Mouse (Mus musculus) hindbrain, embryonic 16.5 days (tissue): ENCODE measurements at regions not wholly inside any gene's neighbourhood (a gene's known extent, or its start where the extent isn't known, plus 50 kb on each side); places are given as distances from the start of the nearest gene placed in this dataset.

Experiments
- ATAC-seq: fragments of 200-750 bp; cut with Nextera tagmentation; 2 replicates; pipeline ENCODE4 v1.8.0; 2017; ENCODE audit warnings: moderate TSS enrichment, moderate library complexity
- H3K27ac ChIP-seq: fragments of 300-500 bp; sonication (generic); 2 replicates; pipeline ENCODE4 v1.5.1; 2014; ENCODE audit warnings: low read depth, mild to moderate bottlenecking, control low read depth, low read length, moderate library complexity
- H3K27me3 ChIP-seq: fragments of 300-500 bp; sonication (generic); replicated peaks from 2 replicates; pipeline ENCODE4 v1.6.1; 2014; ENCODE audit warnings: low read length; ENCODE audit not compliant: control insufficient read depth, insufficient read depth
- H3K36me3 ChIP-seq: fragments of 300-500 bp; sonication (generic); 2 replicates; pipeline ENCODE4 v1.6.1; 2014; ENCODE audit warnings: mild to moderate bottlenecking, low read length, moderate library complexity, mixed read lengths; ENCODE audit not compliant: control insufficient read depth, insufficient read depth
- H3K4me1 ChIP-seq: fragments of 300-500 bp; sonication (generic); 2 replicates; pipeline ENCODE4 v1.6.1; 2014; ENCODE audit warnings: low read depth, low read length; ENCODE audit not compliant: control insufficient read depth, insufficient read depth
- H3K4me2 ChIP-seq: fragments of 300-500 bp; sonication (generic); 2 replicates; pipeline ENCODE4 v1.6.1; 2014; ENCODE audit warnings: mild to moderate bottlenecking, low read length, control low read depth, moderate library complexity
- H3K4me3 ChIP-seq: fragments of 300-500 bp; sonication (generic); 2 replicates; pipeline ENCODE4 v1.5.1; 2014; ENCODE audit warnings: mild to moderate bottlenecking, low read length, control low read depth, moderate library complexity
- H3K9ac ChIP-seq: fragments of 300-500 bp; sonication (generic); 2 replicates; pipeline ENCODE4 v1.6.1; 2014; ENCODE audit warnings: low read depth, mild to moderate bottlenecking, control low read depth, low read length, moderate library complexity
- H3K9me3 ChIP-seq: fragments of 300-500 bp; sonication (generic); 2 replicates; pipeline ENCODE4 v1.6.1; 2014; ENCODE audit warnings: mild to moderate bottlenecking, low read length, moderate library complexity; ENCODE audit not compliant: control insufficient read depth
- WGBS: fragments of 180-500 bp; shearing (Covaris S2); extraction: QIAGEN DNeasy Blood & Tissue Kit; methylation state at CpG from one replicate; pipeline ENCODE4 v1.1.7; 2014; 5-methylcytosine and 5-hydroxymethylcytosine counted together

DNA sequence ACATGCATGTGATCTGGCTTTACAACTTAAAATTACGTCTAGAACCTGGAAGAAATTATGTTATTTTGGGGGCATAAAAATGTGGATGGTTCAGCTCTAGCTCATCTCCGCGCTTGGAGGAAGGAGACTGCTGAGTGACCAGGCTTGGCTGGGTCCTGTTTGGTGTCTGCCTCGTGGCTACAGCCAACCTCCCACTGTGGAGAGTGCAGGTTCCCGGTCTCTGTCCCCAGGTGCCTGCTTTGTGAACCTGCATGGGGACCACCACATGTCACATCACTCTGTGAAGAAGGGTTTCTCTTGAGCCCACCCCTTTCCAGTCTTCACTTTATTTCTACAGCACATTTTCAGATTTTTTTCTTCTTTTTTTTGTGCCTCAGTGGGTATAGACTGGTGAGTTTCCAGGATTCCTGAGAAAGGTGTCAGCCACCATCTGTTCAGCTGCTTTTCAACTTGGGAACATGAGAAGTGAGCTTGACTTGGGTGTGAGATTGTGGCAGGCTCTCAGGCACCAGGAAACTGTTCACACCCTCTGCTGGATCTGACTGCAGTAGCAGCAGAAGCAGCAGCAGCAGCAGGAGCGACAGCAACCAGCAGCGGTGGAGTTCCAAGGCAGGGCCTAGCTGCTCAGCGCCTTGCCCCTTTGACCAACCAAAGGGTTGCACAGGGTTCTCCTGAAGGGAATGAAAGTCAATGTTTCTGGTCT, 64.6 kb upstream of the Synm start:
- Histone ChIP-seq H3K27me3 (no peaks in the 10 kb centered on the region), H3K4me1 (no peaks in the 10 kb centered on the region), H3K27ac (no peak overlapping the region), H3K9me3 (no peaks in the 10 kb centered on the region), H3K4me2 (no peak overlapping the region), H3K9ac (no peak overlapping the region), H3K4me3 (no peak overlapping the region), H3K36me3 (no peaks in the 10 kb centered on the region)
- ATAC-seq, result no peak
- 73% methylated on average over 8 of the region's 8 CpGs for WGBS

- Histone ChIP-seq H3K4me2 (no peak overlapping the region), H3K27ac (no peak overlapping the region), H3K9me3 (no peaks in the 10 kb centered on the region), H3K27me3 (no peaks in the 10 kb centered on the region), H3K9ac (no peak overlapping the region), H3K4me1 (no peaks in the 10 kb centered on the region), H3K36me3 (no peaks in the 10 kb centered on the region), H3K4me3 (no peak overlapping the region)
- ATAC-seq, result no peak
- 95% methylated on average over 5 of the region's 5 CpGs for WGBS
Observed at GRCm38 (mm10) chr7:67819551-67819950, 60.0 kb upstream of the Synm start.

DNA sequence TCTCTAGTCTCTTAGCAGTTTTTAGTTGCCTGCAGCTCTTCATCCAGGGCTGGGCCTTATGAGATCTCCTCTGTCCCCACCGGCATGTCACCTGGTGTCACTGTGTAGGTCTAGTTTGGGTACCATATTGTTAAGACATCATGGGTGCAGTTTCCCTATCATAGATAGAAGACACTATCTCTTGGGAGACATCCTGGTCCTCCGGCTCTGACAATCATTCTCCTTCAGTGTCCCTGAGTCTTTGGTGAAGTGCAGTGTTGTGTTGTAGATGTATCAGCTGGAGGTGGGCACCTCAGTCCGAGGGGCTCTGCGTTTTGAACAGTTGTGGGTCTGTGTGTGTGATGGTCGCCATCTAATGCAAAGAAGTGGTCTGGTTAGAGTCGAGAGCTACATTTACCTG, 58.0 kb upstream of the Synm start:
- no peaks in the 10 kb centered on the region for H3K36me3 ChIP-seq
- no peak overlapping the region for H3K4me3 ChIP-seq
- no peaks in the 10 kb centered on the region for H3K9me3 ChIP-seq
- H3K27ac ChIP-seq, result no peak overlapping the region
- H3K4me1 ChIP-seq, result no peaks in the 10 kb centered on the region
- H3K27me3 ChIP-seq, result no peaks in the 10 kb centered on the region
- no peak overlapping the region for H3K9ac ChIP-seq
- WGBS, result 96% methylated on average over 6 of the region's 6 CpGs
- ATAC-seq, result no peak
- H3K4me2 ChIP-seq, result no peak overlapping the region

DNA sequence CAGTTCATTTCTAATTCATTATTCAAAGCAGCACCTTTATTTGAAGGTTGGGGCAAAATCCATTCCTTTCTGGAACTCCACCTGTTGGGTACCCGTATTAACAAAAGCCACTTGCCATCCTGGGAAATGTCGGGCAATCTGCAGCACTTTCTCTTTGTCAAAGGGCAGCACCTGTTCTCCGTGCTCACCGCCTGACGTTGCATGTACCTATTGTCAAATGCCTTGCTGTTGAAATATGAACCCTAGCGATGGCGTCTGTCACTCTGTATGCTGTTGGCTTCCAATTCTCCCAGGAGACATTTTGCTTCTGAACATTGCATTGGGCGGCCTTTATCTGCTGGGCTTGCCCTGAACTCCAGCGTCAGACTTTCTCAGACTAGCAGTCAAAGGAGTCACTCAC, 55.3 kb upstream of the Synm start:
- Histone ChIP-seq H3K4me1 (no peaks in the 10 kb centered on the region), H3K9ac (no peak overlapping the region), H3K4me3 (no peak overlapping the region), H3K9me3 (no peaks in the 10 kb centered on the region), H3K4me2 (no peak overlapping the region), H3K36me3 (no peaks in the 10 kb centered on the region), H3K27ac (no peak overlapping the region), H3K27me3 (no peaks in the 10 kb centered on the region)
- no peak for ATAC-seq
- WGBS, result 70% methylated on average over 9 of the region's 9 CpGs
